Mouse (Mus musculus): ENCODE data around the gene Trim34a. TPM values are rescaled to one million over a fixed set of nuclear protein-coding genes. Genes with fewer than 3 reads are reported as not detected.
"Not testable (repeated sequence)": the region's sequence is repeated elsewhere in the genome, so short reads cannot be mapped to it uniquely, and the experiment has no call there.

Gene Trim34a
- 1 to 10 TPM; 3.2 TPM for total RNA-seq (2021)

DNA sequence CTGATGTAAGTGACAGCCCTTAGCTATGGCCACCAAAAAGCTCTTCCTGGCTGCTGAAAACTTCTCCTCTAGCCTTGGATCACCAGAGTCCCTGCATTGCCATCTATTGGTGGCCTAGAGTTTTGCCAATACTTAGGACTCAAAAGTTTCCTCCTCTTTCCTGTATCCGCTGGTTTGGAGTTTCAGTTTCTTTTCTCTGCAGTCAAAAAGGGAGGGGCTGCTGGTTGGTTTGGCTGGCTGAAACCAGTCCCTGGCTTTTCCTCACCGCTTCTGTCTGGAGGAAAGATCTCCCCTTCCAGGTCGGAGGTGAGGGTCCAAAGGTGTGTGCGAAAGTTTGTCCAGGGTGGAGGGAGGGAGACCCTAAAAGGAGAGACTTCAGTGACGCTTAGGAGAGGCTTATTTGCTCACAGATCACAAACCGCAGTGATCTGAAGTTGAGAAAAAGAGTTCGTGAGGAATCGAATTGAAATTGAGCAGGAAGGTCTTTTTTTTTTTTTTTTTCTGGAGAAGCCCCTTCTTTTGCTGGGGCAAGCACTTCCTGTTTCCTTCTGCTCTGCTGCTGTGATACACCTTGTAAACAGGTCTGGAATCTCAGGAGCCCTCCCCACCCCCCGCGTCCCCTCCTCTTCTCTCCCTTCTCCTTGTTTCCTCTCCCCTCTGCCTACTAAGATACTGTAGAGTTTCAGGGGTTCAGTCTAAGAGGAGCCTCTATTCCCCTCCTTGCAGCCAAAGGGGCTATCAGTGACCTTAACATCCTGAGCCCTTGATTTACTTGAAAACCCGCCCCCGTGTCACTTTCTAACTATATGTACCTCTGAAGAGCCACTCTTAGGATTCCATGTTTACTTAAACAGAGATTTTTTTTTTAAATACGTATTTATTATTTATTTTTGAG lies at the start of gene Trim34a:
Gene Trim34a (plus strand): TSS at position 171 of the 895 bp plus-strand sequence.
- peak; percentile 50 for DNase-seq

DNA sequence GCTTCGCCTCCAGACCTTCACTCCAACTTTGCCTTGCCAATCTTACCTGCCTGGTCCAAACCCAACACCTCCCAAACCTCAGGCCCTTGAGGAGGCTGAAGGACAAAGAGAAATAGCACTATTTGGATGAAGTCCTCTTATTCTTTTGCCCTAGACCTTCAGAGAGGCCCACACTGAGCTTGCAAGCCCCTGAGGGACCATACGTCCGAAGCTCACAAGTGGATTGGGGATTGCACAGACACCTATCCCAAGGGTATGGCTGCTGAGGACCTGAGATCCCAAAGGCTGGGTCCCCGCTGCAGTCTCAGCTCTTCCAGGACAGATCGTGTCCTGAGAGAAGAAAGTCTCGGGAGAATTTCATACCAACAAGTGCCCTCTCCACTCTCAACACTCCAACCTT lies 48.4 kb upstream of the Trim34a start, which contains the start of gene Olfr649:
Gene Olfr649 (minus strand): TSS at position 101 of the 400 bp plus-strand sequence.
- no peak for DNase-seq

DNA sequence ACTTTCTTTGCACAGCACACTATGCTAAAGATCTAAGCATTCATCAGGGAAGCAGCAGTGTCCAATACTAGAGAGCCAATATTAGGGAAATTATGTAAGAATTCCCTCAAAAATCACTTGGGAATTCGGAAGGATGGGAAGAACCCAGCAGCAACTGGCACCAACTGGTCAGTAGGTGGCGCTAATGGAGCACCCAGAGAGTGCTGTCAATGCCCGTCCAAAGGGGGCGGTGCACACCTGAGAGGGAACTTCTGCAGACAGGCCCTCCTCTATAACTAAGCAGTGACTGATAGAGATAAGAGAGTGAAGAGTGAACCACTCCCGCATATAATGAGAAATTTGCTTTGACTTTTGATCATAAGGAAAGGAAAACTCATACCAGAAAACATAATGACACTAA lies 44.4 kb upstream of the Trim34a start:
- peak; percentile 79 for DNase-seq

DNA sequence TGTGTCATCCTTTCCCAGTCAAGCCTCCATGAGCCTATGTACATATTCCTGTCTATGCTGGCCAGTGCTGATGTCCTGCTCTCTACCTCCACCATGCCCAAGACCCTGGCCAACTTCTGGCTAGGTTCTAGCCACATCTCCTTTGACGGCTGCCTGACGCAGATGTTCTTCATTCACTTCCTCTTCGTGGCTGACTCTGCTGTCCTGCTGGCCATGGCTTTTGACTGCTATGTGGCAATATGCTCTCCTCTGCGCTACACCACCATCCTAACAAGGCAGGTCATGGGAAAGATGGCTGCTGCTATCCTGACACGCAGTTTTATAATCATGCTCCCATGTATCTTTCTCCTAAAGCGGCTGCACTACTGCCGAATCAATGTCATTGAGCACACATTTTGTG lies 38.1 kb upstream of the Trim34a start:
- no peak for DNase-seq

DNA sequence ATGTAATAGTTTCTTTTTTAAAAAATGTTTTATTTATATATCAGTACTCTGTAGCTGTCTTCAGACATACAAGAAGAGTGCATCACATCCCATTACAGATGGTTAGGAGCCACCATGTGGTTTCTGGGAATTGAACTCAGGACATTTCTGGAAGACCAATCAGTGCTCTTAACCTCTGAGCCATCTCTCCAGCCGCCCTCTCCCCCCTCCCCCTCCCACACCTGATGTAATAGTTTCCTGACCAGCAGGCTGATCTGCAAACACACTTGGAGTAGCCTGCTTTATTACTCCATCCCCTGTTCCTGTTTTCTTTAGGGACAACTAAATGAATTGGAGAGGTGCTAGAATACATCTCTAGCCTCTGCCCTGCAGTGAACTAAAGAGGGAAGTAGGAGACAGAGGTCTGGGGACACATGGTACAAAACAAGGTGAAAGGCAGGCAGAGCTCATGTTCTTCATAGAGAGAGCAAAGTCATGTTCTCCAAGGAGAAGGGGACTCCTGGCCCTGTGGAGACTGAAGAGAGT lies 28.2 kb upstream of the Trim34a start:
- DNase-seq, result no peak

DNA sequence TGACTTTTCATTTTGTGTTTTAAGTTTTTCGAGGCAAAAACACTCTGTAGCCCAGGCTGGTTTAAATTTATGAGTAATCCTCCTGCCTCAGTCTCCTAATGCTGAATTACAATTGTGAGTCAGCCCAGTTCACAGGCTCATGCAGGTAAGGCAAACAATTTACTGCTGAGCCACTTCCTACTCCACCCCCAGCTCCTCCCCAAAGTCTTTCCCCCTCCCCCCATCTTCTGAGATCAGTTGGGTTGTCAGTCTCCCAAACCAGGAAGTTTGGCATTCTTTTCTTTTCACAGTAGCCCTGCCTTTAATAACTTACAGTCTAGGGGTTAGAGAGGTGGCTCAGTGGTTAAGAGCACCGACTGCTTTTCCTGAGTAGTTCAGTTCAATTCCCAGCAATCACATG lies 26.4 kb upstream of the Trim34a start:
- DNase-seq, result no peak

DNA sequence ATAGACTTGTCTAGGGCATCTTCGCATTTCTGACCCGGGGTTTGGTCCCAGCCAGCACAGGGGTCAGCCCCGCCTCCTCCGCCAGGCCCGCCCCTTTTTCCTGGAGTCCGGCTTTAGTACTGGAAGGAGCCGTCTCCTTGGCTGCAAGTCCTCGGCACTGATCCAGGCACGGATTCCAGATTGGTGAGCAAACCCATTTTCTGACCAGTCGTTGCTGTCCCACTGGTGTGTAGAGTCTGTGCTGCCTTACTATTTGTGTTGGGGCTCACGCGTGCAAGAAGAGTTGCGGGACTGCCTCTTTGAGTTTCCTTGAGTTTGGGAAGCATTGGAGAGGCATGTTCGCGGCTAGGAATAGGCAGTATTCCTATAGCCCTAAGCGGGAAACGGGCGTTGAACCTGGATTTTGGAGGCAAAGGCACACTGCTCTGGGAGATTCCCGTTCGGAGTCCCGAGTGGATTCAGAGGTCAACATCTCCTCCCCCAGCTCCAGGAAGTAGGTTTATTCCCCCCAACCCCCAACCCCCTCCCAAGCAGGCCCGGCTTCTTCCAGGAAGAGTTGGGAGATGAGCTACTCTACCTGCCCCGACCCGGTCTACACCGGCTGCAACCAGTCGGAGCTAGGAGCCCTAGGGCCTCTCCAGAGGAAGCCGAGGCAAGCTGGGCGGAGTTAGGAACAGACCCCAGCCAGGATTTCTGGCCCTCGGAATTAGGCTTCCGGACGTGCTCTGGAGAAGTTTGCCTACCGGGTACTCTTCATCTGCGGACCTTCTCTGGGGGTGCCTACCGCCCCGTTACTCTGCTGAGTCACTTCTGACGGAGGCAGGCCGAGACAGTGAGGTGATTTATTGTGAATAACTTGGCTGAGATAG lies 25.3 kb upstream of the Trim34a start, which contains the start of gene Trim6:
Gene Trim6 (plus strand): TSS at position 93 of the 869 bp plus-strand sequence.
- peak; percentile 89 for DNase-seq

DNA sequence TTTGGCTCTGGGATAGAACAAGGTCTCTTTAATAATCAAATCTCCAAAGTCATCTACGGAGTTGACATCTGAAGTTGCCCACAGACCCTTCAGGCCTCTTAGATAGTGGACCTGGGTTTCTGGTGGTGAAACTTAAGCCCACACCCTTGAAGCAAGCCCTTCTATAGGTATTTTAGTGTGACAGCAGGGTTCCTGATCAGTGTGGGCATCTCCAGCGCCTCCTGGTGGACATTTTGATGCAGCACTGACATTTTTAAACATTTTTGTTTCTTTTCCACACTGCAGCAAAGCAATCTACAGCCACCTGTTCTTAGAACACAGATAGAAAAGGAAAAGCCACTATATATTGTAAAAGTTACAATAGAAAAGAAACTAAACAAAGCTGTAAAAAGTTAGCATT lies 13.1 kb upstream of the Trim34a start:
- peak; percentile 38 for DNase-seq

DNA sequence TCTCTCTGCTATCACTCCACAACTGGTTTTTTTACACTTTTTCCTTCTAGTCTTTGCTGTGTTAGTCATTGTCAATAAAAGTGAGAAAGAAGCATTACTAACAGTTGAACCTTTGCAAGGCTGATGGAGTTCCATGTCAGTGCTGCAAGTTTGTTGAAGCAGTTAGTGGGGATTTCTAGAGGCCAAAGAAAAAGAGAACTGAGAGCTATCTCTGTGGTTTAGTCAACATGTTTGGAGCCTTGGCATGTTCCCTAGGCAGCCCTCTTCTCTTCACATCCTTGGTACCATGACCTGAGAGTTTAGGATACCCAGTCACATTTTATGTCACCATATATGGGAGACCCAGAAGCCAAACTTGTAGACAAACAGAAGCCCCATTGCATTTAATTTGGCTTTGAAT lies 3.4 kb upstream of the Trim34a start:
- no peak for DNase-seq

DNA sequence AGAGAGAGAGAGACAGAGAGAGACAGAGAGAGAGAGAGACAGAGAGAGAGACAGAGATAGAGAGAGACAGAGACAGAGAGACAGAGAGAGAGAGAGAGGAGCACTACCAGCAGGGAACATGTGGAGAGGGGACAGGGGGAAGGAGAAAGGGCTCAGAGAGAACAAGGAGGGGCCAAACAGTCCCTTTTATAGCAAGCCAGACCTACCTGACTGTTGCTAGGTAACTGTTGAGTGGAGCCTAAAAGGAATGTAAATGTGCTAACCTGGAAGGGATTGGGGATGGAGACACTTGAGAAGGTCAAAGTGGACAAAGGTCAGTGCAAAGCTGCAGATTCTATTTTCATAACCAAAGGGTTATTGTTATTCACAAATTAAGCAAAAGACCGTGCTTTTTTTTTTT lies 641 bp upstream of the Trim34a start:
- no peak for DNase-seq

DNA sequence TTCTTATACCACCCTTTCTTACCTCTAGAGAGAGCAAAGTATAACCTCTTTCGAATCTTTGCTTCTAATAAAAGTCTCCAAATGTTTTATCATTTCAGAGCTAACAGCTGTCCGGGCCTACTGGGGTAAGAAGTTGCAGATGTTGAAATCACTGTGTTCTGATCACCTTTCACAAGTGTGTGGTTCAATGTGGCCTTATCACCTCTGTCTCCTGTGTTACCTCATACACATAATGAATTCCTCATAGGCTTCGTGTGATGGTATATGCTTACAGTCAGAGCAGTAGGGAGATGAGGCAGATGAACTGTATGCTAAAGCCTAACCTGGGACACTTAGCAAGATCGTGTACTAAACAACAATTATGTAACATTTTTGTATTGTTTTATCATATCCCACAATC lies 16.1 kb downstream of the Trim34a start:
- not testable (repeated sequence) for DNase-seq

DNA sequence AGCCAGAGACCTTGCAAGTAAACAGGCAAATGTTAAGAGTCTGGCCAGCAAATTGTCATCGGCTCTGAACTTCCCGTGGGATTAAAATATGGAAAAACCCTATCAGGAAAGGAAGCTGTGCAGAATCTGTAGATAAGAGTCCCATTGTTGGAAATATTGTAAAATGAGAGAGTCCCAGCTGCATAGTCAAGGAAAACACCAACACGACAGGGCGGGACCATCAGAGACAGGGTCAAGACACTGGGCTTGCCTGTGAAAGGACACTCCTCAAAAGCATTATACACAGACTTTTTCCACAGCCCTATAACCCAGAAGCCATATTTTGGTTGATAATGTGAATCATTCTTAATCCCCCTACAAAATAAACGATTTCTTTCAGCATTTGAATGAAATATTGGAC lies 21.1 kb downstream of the Trim34a start:
- not testable (repeated sequence) for DNase-seq

DNA sequence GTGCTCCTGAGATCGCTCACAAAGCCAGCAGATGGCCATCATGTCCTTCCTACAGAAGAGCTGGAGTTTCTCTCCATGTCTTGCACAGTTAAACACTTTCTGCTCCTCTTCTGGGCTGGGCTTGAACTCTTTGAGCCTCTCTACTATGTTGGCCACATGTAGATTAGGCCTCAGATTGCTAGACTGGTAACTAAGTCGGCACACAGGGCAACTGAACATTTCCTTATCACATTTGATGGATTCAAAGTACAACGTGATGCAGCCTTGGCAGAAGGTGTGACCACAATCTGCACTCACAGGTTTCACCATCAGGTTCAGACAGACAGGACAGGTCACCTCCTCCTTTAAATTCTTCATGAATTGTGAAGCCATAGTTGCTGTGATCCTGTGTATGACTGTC lies 35.1 kb downstream of the Trim34a start:
- DNase-seq, result not testable (repeated sequence)

DNA sequence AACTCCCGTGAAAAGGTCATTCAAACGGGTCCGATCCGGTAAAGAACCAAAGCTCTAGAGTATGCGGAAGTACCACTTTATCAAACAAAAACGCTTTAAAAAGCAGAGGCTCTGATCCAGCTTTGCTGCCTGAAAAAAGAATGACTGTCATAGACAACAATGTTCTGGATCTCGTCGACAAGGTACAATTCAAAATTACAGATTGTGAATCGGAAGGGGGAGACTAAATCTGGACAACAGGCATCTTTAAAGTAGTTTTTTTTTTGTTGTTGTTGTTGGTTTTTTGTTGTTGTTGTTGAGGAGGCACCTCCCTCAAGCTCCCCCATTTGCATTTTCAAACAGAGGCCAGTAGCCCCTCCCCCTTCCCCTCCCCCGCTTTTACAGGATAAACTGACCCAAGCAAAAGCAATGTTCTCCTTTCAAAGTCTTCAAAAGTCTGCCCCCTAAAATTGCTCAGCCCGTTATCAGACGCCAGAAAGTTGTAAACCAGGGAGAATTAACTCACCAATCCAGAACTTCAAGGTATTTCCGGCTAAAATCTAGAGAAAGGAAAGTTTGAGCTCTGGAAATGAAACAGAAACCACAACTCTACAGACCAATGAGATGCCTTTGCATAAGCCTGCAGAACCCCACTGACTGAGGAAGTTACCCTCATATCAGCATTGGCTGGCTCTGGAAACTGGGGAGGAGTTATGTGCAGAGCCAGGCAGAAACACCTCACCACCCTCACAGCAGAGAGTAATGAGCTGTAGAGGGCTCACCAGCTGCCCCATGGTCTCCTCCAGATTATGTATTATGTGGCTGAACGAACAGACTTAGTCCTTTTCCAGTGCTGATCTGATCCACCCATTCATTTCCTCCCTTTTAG lies 43.6 kb downstream of the Trim34a start, which contains the start of gene Trim5:
Gene Trim5 (minus strand): TSS at position 519 of the 868 bp plus-strand sequence.
- peak; percentile 5 for DNase-seq

DNA sequence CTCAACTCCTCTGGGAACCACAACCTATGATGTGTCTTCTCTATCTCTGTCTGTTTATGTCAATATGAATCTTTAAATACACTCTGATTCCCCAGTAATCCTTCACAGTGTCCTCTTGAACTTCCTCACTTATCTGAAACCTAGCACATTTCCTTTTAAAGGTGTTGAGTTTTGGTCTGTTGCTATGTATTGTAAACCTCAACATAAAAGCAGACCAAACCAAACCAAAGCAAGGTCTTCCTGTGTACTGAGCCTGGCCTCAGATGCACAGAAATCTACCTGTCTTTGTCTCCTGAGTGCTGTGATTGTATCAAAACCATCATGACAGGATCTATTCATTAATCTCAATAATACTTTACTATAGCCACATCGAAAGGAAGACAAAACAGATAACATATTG lies 46.4 kb downstream of the Trim34a start:
- no peak for DNase-seq

DNA sequence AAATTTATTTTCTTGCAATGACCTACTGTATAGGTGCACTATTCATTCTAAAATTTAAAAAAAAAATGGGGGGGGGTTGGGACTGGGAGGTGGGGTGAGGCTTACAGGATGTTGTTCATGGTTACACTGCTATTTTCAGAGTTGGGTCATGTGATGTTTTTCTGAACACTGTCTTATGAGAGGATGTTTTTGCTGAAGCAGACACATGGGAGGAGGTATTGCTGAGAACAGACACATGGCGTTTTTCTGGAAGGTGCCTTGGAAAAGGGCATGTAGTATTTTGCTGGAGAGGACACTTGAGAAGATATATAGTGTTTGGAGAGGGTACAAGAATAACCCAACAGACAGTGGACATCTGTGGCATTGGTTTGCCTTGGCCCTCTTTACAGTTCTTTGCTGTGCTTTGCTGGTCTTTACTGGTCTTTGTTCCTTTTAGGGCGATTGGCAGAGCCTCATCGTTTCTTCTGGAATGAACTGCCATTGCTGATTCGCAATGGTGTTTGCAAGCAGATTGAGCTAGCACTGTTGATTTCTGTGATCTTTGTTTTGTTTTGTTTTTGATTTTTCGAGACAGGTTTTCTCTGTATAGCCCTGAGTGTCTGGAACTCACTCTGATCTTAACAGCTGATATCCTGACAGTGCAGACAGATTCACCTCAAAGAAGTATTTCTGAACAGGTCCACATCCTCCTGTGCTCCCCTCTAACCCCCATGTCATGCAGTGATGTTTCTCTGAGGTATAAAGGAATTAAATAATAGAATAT lies 47.6 kb downstream of the Trim34a start:
- no peak for DNase-seq

Other genes with a start within 250 kb of the Trim34a start
- gene Olfr638, start 245.7 kb upstream of the Trim34a start, total RNA-seq (2021), result not detected
- gene Olfr639, start 227.2 kb upstream of the Trim34a start, total RNA-seq (2021), result under 1 TPM in 1 of 2 experiments, not detected in 1; 0.05 TPM
- gene Olfr640, start 218.9 kb upstream of the Trim34a start, total RNA-seq (2021), result not detected
- not detected for gene Olfr641, start 209.0 kb upstream of the Trim34a start, total RNA-seq (2021)
- not detected for gene Olfr642, start 191.8 kb upstream of the Trim34a start, total RNA-seq (2021)
- gene 4930516K23Rik, start 183.0 kb upstream of the Trim34a start, total RNA-seq (2021), result not detected
- gene Olfr644, start 172.6 kb upstream of the Trim34a start, total RNA-seq (2021), result not detected
- not detected for gene Olfr645, start 159.0 kb upstream of the Trim34a start, total RNA-seq (2021)
- not detected for gene Olfr646, start 139.6 kb upstream of the Trim34a start, total RNA-seq (2021)
- gene Ubqln5, start 114.6 kb upstream of the Trim34a start, total RNA-seq (2021), result not detected
- not detected for gene Olfr643, start 107.1 kb upstream of the Trim34a start, total RNA-seq (2021)
- gene Ubqln3, start 101.2 kb upstream of the Trim34a start, total RNA-seq (2021), result not detected
- not detected for gene Ubqlnl, start 93.9 kb upstream of the Trim34a start, total RNA-seq (2021)
- gene Olfm5, start 79.6 kb upstream of the Trim34a start, total RNA-seq (2021), result not detected
- gene Olfr648, start 61.1 kb upstream of the Trim34a start, total RNA-seq (2021), result under 1 TPM in 1 of 2 experiments, not detected in 1; 0.11 TPM
- gene Olfr649, start 48.5 kb upstream of the Trim34a start, total RNA-seq (2021), result not detected
- 1 to 10 TPM; 1.2 to 1.7 TPM for gene Trim6, start 25.7 kb upstream of the Trim34a start, total RNA-seq (2021)
- 1 to 10 TPM; 1.7 to 2.1 TPM for gene Trim5, start 43.6 kb downstream of the Trim34a start, total RNA-seq (2021)
- gene Trim12a, start 71.0 kb downstream of the Trim34a start, total RNA-seq (2021), result 1 to 10 TPM; 5.9 to 7.5 TPM
- gene Trim34b, start 85.0 kb downstream of the Trim34a start, total RNA-seq (2021), result under 1 TPM; 0.16 to 0.21 TPM
- 1 to 10 TPM; 3.8 to 4.2 TPM for gene Trim12c, start 108.9 kb downstream of the Trim34a start, total RNA-seq (2021)
- under 1 TPM in 1 of 2 experiments, not detected in 1; 0.11 TPM for gene Trim30b, start 125.4 kb downstream of the Trim34a start, total RNA-seq (2021)
- not detected for gene Trim30c, start 156.4 kb downstream of the Trim34a start, total RNA-seq (2021)
- gene Trim30a, start 220.7 kb downstream of the Trim34a start, total RNA-seq (2021), result 1 to 10 TPM; 1.4 to 1.8 TPM